Mouse (Mus musculus) common myeloid progenitor, adult 5-6 weeks (primary cell): ENCODE data around the gene Cpe. TPM values are rescaled to one million over a fixed set of nuclear protein-coding genes. Genes with fewer than 3 reads are reported as not detected.

Experiments used
- ATAC-seq: replicated peaks from 2 replicates; pipeline ENCODE4 v1.8.0; 2016; ENCODE audit warnings: low read depth, mild to moderate bottlenecking, moderate TSS enrichment, inconsistent platforms; ENCODE audit not compliant: poor library complexity, severe bottlenecking
- total RNA-seq: library from RNA; stranded (forward); fragments of 200-1000, 187-1606 nt; gene quantifications from 2 replicates; pipeline ENCODE4 v1.2.3, GENCODE M21; 2017

The Cpe gene
- total RNA-seq, 1 experiment from 2014 or later, result not detected

DNA sequence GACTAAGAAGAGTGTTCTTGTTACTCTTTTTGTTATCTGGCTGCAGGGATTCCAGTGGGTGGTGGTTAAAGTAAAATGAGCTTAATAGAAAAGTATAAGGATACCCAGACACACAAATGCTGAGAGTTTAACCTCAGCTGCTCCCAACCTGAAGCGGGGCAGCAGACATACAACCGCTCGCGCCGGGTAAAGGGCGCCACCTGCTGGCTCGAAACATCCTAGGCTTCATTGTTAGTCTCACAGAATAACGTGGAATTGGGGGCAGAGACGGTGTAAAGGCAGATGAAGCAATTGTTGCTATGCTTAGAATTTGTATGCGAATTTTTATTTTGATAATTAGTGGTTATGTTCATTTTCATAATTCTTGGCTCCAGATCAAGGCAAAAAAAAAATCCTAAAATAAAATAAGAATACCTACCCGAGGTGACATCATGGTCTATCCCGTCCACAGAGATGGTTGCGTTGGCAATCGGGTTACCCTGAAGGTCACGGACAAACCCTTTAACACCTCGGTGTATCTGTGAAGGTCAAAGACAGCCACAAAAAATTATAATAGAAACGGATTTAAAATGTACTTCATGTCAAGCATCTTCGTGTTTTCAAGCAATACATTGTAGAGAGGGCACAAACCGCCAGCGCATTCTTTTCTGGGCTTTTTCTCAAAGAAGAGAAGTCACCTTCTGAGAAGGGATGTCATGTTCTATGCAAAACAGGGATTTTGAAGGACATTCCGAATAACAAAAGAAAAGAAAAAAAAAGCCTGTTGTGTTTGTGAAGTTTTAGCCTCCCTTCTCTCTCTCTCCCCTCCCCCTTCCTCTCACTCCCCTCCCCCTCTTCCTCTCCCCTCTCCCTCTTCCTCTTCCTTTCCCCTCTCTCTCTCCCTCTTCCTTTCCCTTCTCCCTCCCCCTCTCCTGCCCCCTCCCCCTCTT, 95.5 kb downstream of the Cpe start:
- peak; percentile 89 for ATAC-seq

DNA sequence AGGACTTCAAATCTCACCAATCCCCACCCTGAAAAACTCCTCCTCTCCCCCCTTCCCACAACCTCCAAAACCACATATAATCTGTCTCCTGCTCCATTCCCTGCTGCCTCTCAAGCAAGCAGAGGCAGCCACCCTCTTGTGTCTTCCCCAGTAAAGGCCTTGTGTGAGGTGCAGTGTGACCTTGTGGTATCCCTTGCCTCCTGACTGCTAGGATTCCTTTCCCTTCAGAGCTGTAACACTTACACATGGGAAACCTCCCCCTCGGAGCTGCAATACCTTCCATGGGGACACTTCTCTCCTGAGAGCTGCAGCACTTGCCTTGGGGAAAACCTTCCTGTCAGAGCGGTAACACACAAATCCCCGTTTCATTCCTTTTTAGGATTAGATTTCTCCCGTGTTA, 96.5 kb downstream of the Cpe start:
- no peak for ATAC-seq

DNA sequence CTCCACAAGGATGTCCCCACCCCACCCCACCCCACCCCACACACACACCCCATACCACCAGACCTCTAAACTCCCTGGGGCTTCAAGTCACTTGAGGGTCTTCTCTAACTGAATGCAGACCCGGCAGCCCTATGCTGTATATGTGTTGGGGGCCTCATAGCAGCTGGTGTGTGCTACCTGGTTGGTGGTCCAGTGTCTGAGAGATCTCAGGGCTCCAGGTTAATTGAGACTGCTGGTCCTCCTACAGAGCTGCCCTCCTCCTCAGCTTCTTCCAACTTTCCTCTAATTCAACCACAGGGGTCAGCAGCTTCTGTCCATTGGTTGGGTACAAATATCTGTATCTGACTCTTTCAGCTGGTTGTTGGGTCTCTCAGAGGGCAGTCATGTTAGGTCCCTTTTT, 102.4 kb downstream of the Cpe start:
- ATAC-seq, result no peak

DNA sequence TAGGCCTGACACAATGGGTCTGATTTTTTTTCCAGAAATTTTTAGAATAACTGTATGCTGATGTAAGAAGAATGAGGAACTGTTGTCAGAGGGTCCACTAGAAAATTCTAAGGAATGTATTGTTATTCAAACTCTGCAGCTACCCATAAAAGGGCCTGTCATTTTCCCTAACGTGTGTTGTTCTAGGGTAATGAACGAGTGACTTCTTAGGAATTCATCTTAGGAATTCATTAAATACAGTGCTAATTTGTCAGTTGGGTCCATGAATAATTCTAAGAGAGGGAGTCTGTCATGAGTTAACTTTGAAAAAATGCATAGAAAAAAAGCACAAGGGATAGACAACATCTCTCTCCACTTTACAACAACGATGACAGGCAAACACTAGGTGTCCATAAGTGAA, 110.0 kb downstream of the Cpe start:
- no peak for ATAC-seq

DNA sequence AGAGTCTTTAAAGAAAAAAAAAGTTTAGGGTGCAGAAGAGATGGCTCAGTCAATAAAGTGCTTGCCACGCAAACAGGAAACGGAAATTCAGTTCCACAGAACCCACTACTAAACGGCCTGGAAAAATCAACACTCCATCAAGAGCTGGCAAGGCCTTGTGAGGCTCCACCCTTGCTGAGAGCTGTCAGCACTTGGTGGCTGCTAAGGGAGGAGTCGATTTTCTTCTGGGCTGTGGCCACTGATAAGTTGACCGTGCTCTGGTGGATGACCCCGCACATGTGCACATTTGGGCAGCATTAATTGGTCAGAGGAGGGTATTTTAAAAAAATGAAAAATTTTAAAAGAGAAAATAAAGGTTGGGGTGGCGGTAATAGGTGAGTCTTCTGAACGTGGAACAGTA, 114.6 kb downstream of the Cpe start:
- no peak for ATAC-seq

DNA sequence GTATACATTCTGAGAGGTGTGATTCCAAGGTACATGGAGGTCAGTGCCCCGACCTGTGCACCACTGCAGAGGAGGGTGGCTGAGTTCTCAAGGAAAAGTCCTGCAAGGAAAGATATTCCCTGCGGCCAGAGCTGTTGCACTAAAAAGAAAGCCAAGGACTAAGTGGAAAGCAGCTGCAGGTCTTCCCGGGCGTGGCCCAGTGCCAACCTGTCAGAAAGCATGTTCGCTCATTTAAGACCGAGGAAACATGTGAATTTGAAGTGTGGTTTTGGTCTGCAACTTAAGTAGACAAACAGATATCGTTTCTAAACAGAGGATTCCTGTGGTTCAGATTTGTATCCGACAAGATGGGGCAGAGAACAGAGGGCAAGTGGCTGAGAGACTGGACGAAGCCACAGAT, 117.9 kb downstream of the Cpe start:
- ATAC-seq, result no peak

DNA sequence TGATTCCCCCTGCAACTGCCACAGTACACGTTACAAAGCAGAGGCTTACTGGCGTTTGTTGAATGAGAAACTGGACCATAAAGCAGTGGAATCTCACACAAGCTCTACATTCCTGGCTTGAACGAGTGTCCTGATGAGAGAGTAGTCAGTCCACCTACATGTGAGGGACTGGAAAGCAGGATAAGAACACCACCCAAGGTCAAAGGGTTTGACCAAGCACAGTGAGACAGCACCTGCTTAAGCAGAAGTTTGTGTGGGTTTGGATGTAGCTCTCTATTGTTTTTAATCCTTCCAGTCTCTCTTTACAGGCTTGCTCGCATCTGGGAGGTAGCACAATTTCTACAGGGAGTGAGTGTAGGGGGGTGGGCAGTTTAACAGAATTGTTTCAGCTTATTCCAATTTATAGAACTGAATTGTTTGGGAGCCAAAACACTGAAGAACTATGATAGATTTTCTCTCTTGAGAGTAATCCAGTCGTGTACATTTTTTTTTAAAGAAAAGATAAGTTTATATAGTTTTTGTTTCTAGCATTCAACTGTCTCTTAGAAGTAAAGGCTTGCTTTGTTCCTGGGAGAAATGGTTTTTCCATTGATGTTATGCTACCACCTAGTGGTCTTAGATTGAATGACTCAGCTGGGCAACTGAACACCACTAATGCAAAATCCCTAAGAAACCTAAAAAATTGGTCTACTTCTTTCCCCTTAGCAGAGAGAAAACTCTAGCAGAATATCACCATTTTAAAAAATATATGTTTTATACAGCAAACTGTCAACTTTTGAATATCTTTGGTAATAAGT, 144.6 kb downstream of the Cpe start:
- ATAC-seq, result peak; percentile 87

DNA sequence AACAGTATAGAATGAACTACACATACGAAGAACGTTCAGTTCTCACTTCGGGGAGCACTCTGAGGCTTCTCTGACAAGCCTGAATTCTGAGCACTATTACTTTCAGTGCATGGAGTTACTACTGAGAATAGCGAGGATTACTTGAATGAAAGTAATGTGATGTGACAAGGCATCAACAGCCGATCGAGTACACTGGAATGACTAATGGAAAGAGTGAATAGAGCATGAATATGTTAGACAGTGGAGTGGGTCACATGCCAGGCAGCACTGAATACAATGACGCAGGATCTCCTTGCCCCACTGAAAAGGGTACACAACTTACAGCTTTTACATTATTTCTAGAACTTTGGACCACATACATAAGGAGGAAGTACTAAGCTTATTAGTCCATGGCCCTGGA, 149.4 kb downstream of the Cpe start:
- no peak for ATAC-seq

Other genes with a start within 250 kb of the Cpe start
- gene Msmo1, start 40.7 kb upstream of the Cpe start, total RNA-seq, result 46.1 and 50.9 TPM in 2 replicates
- 12.9 and 15.9 TPM in 2 replicates for gene Klhl2, start 157.0 kb upstream of the Cpe start, total RNA-seq